Mouse (Mus musculus) right cerebral cortex, adult 18-20 months (tissue): Measurements from ENCODE around the gene Tmem63a.
"Not testable (repeated sequence)": the region's sequence is repeated elsewhere in the genome, so short reads cannot be mapped to it uniquely, and the experiment has no call there.

ENCODE experiments used
- DNase-seq: peaks from one replicate; pipeline ENCODE4 v3.0.0; 2022; ENCODE audit warnings: mixed read lengths

Tmem63a gene

DNA sequence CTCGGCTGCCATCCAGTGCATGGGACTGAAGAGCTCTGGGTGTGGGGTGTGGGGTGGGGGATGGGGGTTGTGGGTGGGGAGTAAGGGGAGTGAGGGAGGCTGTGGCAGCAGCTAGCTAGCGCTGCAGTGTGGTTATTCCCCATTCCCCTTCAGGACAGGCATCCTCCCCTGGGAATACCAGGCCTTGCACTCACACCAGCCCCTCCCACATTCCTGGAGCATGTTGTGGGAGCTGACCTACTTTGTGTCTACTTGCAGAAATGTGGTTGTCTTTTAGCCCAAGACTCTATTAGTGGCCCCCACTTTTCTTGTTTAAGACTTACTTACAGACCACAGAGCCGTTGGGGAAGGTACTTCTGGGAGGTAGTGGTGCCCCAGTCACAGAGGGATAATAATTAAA, 24.4 kb downstream of the Tmem63a start:
- no peak for DNase-seq

DNA sequence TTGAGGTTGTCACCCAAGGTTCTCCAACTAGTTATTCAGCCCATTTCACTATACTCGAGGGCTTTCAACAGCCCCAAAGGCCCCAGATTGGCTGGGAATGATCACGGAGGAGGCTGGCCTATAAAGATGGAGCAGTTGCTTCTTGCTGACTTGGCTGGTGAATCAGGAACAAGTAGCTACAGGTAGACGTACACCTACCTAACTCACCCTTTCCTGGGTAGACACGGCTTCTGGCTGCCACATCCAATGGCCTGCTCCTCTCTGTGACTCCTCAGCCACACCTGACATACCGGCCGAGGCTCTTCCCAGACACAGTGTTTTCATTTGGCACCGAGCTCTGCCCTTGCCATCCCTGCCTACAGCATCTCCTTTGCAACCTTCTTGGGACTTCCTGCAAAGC, 25.1 kb downstream of the Tmem63a start:
- no peak for DNase-seq

DNA sequence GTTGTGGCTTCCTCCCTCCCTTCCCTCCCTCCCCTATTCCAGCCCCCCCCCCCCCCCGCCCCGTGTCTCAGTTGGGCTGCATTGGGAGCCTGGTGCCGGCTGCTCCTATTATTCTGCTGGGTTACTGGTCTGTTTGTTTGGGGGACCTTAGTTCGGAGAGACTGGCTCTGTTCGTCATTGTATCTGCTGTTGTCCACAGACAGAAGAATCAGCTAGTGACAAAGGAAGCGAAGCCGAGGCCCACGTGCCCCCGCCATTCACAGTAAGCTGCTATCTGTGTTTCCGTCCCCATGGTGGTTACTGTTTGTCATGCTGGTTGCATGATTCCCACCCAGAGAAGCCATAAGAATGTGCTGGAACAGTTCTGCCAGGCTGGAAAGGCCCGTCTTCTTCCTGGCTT, 30.8 kb downstream of the Tmem63a start:
- DNase-seq: peak; percentile 42

DNA sequence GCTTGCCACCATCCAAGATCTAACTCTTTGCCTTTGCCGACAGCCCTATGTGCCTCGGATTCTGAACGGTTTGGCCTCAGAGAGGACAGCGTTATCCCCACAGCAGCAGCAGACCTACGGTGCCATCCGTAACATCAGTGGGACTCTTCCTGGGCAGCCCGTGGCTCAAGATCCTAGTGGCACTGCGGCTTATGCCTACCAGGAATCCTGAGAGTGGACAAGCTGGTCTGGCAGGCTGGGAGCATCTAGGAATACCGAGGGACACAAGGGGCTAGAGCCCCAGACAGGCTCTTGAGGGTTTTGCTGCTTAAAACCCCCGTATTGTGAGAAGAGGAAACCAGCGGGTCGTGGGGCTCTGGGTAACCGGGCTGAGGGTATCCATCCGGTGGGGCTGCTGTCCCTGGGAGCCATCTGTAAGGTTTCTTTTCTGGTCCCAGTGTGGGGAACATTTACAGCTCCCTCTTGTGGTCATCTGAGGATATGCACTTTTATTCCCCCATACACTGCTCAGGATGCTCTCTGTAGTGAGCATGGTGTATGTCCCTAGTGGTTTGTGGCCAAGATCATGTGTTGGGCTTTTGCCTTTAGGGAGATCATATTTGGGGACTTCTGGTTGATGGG, 32.1 kb downstream of the Tmem63a start:
- DNase-seq: no peak

DNA sequence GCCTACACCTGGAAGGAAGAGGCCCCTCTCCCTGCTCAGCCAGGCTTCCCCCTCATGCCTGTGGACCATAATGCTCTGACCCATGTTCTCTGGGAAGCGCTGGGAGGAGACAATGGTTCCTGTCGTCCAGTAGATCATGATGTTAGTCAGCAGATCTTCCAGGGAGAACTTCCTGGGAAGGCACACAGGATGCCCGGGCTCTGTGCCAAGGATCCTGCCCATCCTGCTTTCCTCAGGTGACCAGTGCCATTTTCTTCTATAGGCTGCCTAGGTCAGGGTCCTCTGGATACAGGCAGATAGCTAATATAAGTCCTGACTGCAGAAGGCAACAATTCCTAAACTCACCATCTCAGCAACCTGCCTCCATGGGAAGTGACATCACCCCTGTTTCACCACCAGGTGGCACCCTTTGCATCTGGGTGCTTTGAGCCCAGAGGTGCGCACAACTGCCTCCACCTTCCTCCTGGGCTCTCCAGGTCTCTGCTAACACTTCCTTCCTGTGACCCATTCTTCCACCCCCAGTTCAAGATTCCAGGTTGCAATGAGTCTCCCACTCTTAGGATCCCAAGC, 34.1 kb downstream of the Tmem63a start:
- no peak for DNase-seq

DNA sequence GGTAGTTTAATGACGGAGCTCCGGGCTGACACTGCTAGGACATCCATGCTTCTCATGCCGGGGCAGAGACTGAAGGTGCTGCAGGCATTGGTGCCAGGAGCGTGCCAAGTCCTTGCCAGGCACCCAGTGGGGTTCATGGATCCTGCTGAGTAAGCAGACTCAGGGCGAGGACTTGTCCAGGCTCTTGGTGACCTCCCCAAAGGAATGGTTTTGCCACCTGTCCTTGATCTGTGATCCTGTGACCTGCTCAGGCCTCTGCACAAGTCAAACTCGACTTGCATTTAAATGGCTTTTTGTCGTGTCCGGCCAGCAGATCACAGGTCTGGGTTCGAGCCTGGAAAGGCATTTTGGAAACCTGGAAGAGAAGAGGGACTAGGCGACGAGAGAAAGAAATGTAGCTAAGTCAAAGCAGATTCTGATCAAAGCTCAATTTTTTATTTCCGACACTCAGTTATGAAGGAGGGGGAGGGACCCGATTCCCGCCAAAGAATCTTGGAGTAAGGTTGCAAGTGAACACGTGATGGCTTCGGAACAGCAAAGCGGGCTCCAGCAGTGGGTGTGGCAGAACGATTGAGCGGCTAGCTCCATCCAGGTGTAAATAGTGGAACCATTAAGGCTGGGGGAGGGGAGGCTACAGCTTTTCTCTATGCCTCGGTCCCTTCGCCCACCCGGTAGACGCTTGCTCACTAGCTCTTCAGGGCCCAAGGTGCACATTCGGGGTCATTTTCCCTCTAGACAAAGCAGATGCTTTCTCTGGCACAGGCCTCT, 37.5 kb downstream of the Tmem63a start:
- DNase-seq: no peak

DNA sequence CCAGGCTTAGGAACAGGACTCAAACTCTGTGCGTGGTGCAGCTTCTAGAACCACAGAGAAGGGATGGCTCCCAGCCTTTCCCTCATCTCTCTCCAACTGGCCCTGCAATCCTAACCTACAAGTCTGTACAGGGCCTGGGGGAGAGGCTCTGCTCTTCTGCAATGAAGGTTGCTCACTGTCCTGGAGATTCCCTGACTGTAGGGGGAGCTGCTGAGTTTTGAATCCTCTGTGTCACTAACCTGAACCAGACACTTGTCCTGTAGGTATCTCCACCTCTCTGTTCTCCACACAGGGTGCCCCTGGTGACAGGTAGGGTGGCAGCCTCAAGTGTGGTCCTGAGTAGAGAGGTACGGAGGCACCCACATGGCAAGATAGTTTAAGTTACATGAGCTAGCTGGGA, 38.3 kb downstream of the Tmem63a start:
- no peak for DNase-seq

DNA sequence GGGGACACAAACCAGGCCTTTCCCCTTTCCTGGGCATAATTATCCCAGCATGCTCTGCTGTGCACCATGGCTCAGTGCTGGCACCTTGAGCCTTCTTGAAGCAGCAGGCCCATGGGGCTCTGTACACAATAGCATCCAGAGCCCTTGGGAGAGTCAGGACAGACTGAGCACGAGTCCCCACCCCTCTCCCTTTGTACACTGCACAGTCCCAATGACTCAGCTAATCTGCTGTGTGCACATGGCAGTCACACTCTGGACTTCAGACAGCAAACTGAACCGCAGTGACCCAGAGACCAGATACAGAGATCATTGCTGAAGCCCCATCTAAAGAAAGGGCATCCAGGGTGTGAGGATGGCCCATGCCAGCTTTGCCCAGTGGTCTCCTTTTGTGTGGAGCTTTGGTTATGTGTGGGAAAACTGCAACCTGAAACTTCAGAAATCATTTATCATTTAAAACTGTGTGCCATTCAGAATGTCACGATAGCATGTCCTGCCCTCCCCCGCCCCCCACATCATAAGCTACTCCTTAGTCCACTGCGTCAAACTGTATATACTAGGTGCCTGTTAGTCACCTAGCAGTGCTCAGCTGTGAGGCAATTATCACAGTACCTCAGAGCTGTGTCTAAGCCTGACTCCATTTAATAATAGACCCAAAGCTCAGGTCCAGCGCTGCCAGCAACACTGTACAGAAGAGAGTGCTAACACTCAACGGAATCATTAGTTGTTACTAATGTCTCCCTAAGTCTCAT, 39.3 kb downstream of the Tmem63a start:
- DNase-seq: not testable (repeated sequence)

DNA sequence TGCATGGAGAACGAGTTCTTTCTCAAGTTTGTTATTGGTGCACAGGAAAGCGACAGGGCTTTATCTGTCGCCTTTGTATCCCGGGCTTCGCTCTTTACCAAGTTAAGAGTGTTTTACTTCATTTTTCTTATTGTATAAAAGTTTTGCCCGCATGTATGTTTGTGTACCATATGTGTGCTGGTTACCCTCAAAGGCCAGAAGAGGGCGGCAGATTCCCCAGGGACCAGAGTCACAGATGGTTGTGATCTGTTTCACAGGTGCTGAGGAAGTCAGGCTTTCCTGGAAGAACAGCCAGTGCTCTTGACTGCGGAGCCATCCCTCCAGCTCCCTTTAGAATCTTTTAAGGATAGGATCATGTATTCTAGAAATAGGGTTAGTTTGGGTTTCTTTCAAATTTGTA, 44.6 kb downstream of the Tmem63a start:
- no peak for DNase-seq

DNA sequence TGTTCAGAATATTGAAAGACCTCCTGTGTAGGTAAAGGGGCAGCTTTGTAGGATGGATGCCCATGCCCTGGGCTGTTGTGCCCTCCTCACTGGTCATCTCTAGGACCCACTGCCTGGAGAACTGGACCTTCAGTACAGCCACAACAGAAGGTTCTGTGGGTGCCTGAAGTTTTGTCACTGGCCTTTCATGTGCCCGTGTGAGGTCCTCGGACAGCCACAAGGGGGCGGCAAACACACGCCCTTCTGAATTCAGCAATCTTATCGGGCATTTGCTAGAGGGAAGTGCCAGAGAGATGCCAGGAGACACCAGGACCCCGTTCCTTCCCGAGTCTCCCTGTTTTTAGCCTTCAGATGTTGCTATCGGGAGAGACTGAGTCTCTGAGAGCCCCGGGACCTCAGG, 45.6 kb downstream of the Tmem63a start:
- DNase-seq: peak; percentile 70

DNA sequence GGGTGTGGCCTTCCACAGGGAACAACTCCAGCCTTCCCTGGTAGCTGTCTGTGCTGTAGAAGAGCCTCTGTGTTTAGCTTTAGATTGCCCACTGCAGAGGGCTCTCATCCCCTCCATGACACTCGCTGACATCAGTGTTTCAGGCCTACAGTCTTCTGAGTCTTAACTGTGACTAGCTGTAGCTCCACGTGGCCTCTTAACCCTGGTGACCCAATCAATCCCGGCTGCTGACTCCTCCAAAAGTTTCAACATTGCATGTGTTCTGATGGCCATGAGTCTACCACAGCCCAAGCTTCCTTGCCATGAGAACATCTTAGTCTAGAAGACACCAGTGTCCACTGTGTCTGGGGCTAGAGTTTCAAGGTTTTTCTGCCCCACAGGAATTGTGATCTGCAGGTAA, 48.5 kb downstream of the Tmem63a start:
- no peak for DNase-seq

DNA sequence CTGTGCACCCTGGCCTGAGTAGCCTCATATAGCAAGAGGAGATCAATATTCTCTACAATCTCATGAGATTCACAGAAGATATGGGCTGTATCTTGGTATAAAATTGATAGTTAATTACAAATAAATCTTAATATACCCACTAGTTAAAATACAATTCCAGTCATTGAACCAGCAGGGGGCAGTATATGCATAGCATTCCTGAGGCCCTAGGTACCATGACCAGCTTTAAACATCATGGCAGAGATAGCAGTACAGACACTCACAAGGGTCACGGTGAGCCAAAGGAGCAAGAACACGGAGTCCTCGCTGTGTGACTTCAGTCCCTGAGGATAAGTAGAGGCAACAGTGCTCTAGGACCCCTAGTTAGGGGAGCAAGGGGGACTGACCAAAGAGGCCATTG, 50.0 kb downstream of the Tmem63a start:
- peak; percentile 39 for DNase-seq

DNA sequence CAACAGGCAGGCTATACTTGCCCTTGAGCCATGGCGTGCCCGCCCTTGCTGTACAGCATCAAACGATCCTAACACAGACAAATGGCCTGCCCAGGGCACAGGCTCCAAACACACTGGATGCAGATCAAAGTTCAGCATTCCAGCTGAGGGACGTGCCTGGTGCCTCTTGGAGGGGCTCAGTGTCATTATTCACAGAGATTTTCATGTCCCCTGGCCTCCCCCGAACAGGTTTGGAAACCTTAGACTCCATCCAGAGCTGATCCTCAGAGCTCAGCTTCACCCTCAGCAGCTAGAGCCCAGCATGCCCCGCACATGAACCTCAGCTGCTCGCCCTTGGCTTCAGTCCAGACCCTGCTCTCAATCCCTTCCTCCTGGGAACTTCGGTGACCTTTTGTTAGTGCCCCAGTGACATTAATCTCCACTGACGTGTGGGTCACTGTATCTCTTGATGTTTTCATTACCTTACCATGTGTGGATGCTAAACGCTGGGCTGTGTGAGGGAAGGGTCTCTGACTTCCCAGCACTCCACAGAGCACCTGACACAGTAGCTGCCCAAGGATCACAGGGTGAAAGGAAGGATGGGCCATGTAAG, 58.5 kb downstream of the Tmem63a start:
- DNase-seq: no peak

DNA sequence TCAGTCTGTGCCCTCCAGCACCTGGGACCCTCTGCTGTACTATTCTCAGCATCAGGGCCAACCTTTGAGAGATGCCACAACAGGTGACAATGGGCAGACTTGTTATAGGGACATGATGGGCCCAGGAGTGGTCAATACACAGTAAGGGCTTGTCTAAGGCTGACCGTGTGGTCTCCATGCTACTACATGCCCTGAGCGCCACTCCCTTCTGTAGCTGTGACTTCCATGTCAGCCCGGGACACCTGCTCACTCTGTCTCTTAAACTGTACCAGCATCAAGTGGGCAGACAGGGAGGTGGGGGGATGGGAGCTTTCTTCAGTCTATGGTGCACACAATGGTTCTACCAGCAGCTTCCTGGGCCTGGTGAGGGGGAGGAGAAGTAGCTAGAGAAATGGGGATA, 59.1 kb downstream of the Tmem63a start:
- DNase-seq: no peak

DNA sequence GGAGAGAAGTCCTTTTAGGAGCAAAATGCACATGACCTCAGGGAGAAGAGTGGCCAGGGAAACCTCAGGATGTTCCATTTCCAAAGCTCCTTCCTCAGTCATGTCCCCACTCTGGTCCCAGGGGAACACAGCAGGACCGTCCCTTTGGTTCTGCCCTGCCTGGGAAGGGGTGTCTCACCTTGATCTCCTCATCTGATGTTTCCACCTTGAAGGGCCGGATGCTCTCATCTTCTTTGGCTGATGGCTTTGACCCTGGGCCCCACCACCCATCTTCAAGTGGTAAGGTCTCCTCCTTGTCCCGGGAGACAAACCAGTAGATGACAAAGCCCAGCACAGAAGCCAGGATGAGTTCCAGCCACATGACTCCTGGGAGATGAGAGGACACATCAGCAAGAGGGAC, 59.5 kb downstream of the Tmem63a start:
- DNase-seq: no peak

DNA sequence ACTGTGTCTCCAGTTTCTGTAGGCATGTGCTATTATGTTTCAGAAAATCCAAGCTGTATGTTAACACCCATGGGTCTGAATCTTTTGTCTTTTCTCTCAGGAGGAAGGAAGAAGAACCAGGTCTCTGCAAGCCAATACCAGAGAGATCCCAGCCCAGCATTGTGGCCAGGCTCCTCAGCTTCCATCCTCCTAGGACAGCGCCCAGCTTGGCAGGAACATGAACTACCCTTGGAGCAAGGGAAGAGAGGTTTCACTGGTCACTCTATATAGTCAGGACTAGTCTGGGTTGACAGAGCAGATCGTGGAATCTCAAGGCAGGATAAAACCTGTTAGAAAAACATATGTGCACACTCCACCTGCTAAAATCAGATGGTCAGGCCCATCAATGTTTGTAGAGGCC, 61.6 kb downstream of the Tmem63a start:
- no peak for DNase-seq

DNA sequence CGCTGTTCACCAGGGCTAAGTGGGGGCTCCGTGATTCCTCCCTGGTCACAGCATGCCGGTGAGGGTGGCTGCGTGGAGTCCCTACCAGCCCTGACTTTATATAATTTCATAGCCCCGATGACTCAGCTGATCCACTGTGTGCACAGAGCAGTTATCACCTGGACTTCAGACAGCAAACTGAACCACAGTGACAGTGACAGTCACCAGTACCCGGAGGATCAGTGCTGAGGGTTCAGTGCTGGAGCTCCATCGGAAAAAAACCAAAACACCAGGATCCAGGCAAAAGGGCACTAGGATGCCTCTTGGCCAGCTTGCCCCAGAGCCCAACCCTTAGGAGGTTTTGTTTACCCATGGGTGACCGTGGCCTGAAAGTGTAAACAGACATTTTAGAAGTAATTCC, 63.2 kb downstream of the Tmem63a start:
- DNase-seq: no peak

DNA sequence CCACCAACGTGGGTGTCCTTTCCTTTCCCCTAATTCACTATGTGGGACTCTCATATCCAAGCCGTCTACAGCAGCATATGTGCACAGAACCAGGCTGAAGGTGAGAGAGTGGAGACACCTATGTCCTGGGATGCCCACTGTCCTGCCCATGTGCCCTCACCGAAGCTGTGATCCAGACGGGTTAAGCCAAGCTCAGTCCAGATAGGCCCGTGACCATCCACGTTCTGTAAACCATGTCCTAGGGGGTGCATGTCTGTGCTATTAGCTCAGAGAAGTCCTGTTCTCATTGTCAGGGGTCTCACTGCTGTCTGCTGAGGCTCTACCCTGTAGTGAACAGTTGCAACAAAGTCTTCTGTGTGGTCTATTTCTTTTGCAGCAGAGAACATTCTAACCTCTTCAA, 65.7 kb downstream of the Tmem63a start:
- no peak for DNase-seq

DNA sequence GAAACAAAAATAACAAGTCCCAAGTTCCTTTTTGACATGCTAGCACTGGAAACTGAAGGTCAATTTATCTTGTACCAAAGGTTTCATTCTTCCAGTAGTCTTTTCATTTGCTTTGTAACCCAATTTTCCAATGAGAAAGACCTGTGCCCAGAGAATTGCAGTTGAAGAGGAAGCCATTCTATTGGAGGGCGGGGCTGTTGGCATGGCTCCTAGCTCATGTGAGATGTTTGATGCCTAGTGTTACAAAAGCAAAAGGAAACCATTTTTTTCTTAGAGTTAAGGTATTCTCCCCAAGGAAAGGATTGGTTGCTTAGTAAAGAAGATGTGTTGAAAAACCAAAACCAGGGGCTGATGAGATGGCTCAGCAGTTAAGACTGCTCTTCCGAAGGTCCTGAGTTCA, 66.1 kb downstream of the Tmem63a start:
- DNase-seq: no peak

DNA sequence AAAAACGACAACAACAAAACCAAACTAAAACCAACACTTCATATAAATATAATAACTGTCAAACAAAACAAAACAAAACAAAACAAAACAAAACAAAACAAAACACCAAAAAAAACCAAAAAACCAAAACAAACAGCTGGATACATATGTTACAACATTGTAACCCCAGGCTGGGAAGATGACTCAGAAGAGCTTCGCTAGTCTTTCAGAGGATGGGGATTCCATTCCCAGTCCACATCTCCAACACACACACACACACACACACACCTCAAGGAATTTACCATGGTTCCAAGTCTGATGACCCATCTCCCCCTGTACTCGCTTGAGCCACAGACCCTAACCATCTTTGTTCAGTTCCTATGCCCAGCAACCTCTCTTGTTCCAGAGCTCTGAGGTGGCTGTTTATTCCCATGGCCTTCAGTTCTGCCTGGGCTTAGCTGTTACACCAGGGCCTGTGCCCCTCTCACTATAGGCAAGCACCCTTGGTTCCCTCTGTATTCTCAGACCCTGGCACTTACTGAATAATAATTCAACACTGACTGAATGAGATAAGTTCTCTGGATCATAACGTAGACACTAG, 67.0 kb downstream of the Tmem63a start:
- DNase-seq: no peak

DNA sequence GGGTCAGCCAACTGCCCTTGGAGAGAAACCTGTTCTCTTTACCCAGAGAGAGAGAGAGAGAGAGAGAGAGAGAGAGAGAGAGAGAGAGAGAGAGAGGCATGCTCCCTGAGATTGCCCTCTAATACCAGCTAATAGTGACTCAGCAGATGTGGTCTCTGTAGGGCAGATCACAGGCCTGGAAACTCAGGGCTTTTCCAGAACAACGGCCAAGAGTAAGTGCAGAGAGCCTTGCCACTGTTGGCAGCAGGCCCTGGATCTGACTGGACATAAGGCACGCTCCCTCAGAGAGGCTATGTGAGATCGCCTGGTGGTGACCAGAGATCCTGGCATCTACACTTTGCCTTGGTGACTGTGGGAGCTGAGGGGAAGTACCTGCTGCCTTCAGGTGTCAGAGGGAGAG, 67.6 kb downstream of the Tmem63a start:
- DNase-seq: no peak

DNA sequence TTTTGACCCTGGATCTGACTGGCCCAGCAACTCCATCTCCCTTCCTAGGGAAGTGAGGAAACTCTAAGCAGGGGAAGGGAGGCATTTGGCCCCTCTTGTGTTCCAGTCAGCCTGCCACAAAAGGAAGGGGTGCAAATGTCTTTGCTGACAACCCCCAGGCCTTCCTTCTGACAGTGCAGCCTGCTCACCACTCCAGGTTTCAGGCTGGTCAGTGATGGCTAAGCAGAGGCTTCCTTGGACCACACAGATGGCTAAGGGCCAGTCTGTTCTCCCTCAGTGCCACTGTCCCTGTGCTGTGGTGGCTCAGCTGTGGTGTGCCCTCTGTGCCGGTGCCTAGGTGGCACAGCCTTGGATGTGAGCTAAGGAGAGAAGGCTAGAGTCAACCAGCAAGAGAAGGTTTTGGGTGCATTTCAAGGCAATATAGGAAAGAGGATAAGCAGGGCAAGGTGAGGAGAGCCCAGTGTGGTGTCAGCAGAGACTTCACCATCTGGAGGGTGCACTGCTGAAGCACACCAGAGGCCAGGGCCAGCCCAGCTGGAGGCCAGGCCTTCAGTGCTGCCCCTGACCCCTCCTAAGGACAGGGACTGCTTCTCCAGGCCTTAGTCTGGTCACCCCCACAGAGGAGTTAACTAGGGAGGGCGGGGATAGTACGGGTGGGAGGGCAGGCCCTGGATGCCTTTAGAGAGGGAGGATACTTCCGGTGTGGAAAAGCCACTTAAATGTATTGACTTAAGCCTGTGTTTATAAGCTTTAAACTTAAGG, 68.2 kb downstream of the Tmem63a start:
- no peak for DNase-seq
